Mouse (Mus musculus): Measurements from ENCODE around the gene 4933406M09Rik.

DNA sequence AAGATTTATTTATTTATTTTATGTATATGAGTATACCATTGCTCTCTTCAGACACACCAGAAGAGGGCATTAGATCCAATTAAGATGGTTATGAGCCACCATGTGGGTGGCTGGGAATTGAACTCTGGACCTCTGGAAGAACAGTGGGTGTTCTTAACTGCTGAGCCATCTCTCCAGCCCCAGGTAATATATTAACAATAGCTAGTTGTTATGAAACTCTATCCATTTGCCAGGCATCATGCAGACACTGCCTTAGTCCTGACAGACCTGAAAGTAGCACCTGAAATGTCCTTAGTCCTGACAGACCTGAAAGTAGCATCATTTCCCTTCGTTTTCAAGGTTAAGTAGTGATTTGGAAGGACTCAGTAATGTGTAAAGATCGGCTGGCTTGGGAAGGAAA is 28.3 kb downstream of the 4933406M09Rik start:
- no peak for TF ChIP-seq CTCF (IDR thresholded peaks at IDR 0.05)
- TF ChIP-seq EP300 (IDR thresholded peaks at IDR 0.05) = no peak
